Comparison of ENCODE assay signal across 22 mouse cellular contexts in the genomic region with DNA sequence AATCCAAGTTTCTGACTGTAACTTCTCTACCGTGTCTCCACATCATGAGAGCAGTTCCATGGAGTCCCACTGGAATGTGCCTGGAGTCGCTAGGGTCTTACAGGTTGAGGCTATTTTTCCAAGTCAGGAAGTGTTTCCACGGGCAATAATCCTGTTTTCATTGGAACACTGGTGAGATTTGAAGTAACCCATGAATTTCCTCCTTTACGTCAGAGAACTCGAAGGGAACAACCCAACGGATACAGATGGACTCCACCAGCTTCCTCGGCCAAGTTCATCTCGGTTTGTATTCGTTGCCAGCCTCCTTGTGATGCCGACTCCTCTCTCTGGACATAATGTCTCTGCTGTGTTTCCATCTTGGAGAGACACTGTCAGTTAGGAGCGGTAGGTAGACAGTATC.
DNase-seq lines count a peak whose midpoint lies in the region; ATAC-seq and TF ChIP-seq lines count a peak whose summit lies in the region.
"Had no signal": no experiment of that assay in that cellular context is flagged by ENCODE, and none has a peak within 500 bp of the region (broad histone marks: within the 10 kb centered on the region; RNA-seq: fewer than 3 reads in every experiment).

No protein-coding gene starts in this region.

- no peak for ATAC-seq in heart, embryonic 13.5 days (ENCODE audit: extremely low read depth, insufficient number of reproducible peaks, low FRiP score, low TSS enrichment)
- ATAC-seq in heart, postnatal 0 days (ENCODE audit: insufficient read depth, low read depth), result peak; percentile 41; the same call in 1 of the 2 replicates
- ATAC-seq: activated CD4-positive, CD25-positive, alpha-beta regulatory T cell, adult 4 months; forebrain, postnatal 0 days; hindbrain, postnatal 0 days; Patski had no signal

- TF ChIP-seq CTCF in heart, postnatal 0 days (IDR thresholded peaks at IDR 0.05; ENCODE audit: low read depth), result no peak

- no peak overlapping the region for H3K4me2 ChIP-seq in heart, embryonic 13.5 days
- H3K4me2 ChIP-seq in heart, postnatal 0 days (ENCODE audit: low read depth, low read length), result no peak overlapping the region
- H3K4me2 ChIP-seq: embryonic facial prominence, embryonic 12.5 days; forebrain, embryonic 12.5 days; hindbrain, embryonic 12.5 days had no signal

- no peak overlapping the region for H3K9ac ChIP-seq in heart, embryonic 13.5 days
- H3K9ac ChIP-seq in heart, postnatal 0 days (replicated peaks; ENCODE audit: low read depth, low read length), result no peak overlapping the region
- H3K9ac ChIP-seq: embryonic facial prominence, embryonic 12.5 days; forebrain, embryonic 12.5 days; forebrain, postnatal 0 days; hindbrain, embryonic 12.5 days had no signal

- TF ChIP-seq EP300 in heart, postnatal 0 days (IDR thresholded peaks at IDR 0.05; ENCODE audit: low read depth), result 0 out of 2 replicates have a peak, but pooled peaks have one; percentile 56

- no peaks in the 10 kb centered on the region for H3K9me3 ChIP-seq in heart, embryonic 13.5 days
- H3K9me3 ChIP-seq in heart, postnatal 0 days (replicated peaks; ENCODE audit: control insufficient read depth, low read length), result no peaks in the 10 kb centered on the region
- H3K9me3 ChIP-seq: embryonic facial prominence, embryonic 12.5 days; forebrain, embryonic 12.5 days; hindbrain, embryonic 12.5 days had no signal

- DNase-seq in heart, adult 18-20 months, result peak; percentile 38 to 70
- DNase-seq in heart, postnatal 4 days, result no peak
- peak; percentile 71 for DNase-seq in heart, postnatal 0 days (ENCODE audit: low spot score)
- no peak for DNase-seq in cerebellum, adult 9-10 months
- DNase-seq in thymus, postnatal 0 days (ENCODE audit: low spot score), result no peak
- DNase-seq: adrenal gland, postnatal 25 days; cerebellum, adult 2 months; cerebellum, postnatal 14 days; forebrain, postnatal 0 days; gastrocnemius, postnatal 36 days; kidney, adult 11 months; kidney, adult 9 months had no signal

- peak overlapping the region; percentile 50 for H3K27ac ChIP-seq in brown adipose tissue, adult 24 weeks (replicated peaks; ENCODE audit: low read depth, low read length)
- H3K27ac ChIP-seq in heart, embryonic 13.5 days (replicated peaks), result peak overlapping the region; percentile 54
- no peak overlapping the region for H3K27ac ChIP-seq in heart, postnatal 0 days (ENCODE audit: low read depth)
- H3K27ac ChIP-seq: embryonic facial prominence, embryonic 12.5 days; forebrain, embryonic 12.5 days; hindbrain, embryonic 12.5 days; hindbrain, postnatal 0 days; kidney, postnatal 0 days had no signal

- H3K27me3 ChIP-seq in heart, embryonic 13.5 days (replicated peaks), result no peaks in the 10 kb centered on the region
- H3K27me3 ChIP-seq in heart, postnatal 0 days (ENCODE audit: control insufficient read depth, insufficient read depth, low read length), result no peaks in the 10 kb centered on the region
- H3K27me3 ChIP-seq: CH12.LX; embryonic facial prominence, embryonic 12.5 days; forebrain, embryonic 12.5 days; hindbrain, embryonic 12.5 days; Patski had no signal

- H3K36me3 ChIP-seq in heart, embryonic 13.5 days, result no peaks in the 10 kb centered on the region
- no peaks in the 10 kb centered on the region for H3K36me3 ChIP-seq in heart, postnatal 0 days (replicated peaks; ENCODE audit: control insufficient read depth, insufficient read depth, low read length)
- H3K36me3 ChIP-seq: embryonic facial prominence, embryonic 12.5 days; forebrain, embryonic 12.5 days; hindbrain, embryonic 12.5 days had no signal

- H3K4me1 ChIP-seq in brown adipose tissue, adult 24 weeks (ENCODE audit: control insufficient read depth, insufficient read depth, insufficient read length, low read length), result peaks cover 26% of the 10 kb centered on the region
- H3K4me1 ChIP-seq in heart, embryonic 13.5 days, result peaks cover 18% of the 10 kb centered on the region
- H3K4me1 ChIP-seq in heart, postnatal 0 days (ENCODE audit: control insufficient read depth, insufficient read depth), result no peaks in the 10 kb centered on the region
- H3K4me1 ChIP-seq: embryonic facial prominence, embryonic 12.5 days; forebrain, embryonic 12.5 days; hindbrain, embryonic 12.5 days had no signal

- no peak overlapping the region for H3K4me3 ChIP-seq in brown adipose tissue, adult 24 weeks (ENCODE audit: insufficient read depth, low read depth, low read length)
- no peak overlapping the region for H3K4me3 ChIP-seq in heart, embryonic 13.5 days
- H3K4me3 ChIP-seq in heart, postnatal 0 days (ENCODE audit: low read depth, low read length), result no peak overlapping the region
- H3K4me3 ChIP-seq: embryonic facial prominence, embryonic 12.5 days; forebrain, embryonic 12.5 days; hindbrain, embryonic 12.5 days had no signal

- 76% methylated on average over 11 of the region's 11 CpGs for WGBS in heart, embryonic 13.5 days
- WGBS in heart, postnatal 0 days, result 72% methylated on average over 11 of the region's 11 CpGs

Comparison
In these comparisons a context has a peak if more than half of its experiments do, and no peak if none do; other contexts are left out.
1. DNase-seq: peak in heart, adult 18-20 months (2 of 2) and heart, postnatal 0 days (single experiment); none in heart, postnatal 4 days (single experiment), cerebellum, adult 9-10 months (single experiment) and thymus, postnatal 0 days (single experiment).